Mouse (Mus musculus): ENCODE data around the gene Fam166a. TPM values are rescaled to one million over a fixed set of nuclear protein-coding genes. Genes with fewer than 3 reads are reported as not detected.
A peak's percentile ranks its signal among the peaks of the same experiment; 100 is the strongest.

The Fam166a gene
- polyA plus RNA-seq, 1 experiment from 2014 or later = 0.78 TPM

DNA sequence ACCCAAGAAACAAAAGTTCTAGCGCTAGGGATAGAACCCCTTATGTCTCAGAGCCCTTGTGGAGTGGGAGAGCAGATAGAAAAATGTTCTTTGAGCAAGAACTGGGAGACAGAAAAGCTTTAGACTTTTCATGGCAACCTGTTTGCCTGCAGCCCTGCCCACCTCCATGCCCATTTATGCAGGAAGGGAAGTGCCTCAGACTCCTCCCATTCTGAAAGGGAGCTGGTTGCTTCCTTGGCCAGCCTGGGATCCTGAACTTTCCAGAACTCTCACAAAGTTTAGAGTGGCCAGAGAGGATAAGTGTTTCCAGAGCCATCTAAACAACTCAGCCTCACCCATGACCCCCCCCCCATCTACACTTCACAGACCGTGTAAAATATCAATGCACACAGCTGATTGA is 21.4 kb upstream of the Fam166a start:
- no peaks in the 10 kb centered on the region for H3K27me3 ChIP-seq (replicated peaks; ENCODE audit: control insufficient read depth, insufficient read depth, low read length)
- H3K4me3 ChIP-seq (ENCODE audit: low read depth, low read length) = peak overlapping the region; percentile 37
- H3K9me3 ChIP-seq (ENCODE audit: control insufficient read depth) = no peaks in the 10 kb centered on the region
- H3K9ac ChIP-seq (ENCODE audit: low read depth, low read length) = 0 out of 2 replicates have a peak overlapping the region, but pooled peaks have one; percentile 24
- peaks cover 50% of the 10 kb centered on the region for H3K36me3 ChIP-seq (ENCODE audit: control insufficient read depth, insufficient read depth)
- H3K27ac ChIP-seq (ENCODE audit: low read depth, low read length) = peak overlapping the region; percentile 91
- TF ChIP-seq CTCF (IDR thresholded peaks at IDR 0.05; ENCODE audit: low read depth) = no peak
- 13% methylated on average over 2 of the region's 2 CpGs for WGBS
- peaks cover 19% of the 10 kb centered on the region; the same call in 1 of the 2 replicates for H3K4me1 ChIP-seq (replicated peaks; ENCODE audit: control insufficient read depth, insufficient read depth, low read length)
- H3K4me2 ChIP-seq (replicated peaks; ENCODE audit: low read depth) = peak overlapping the region; percentile 66
- no peak for ATAC-seq

GRCm38 (mm10) chr2:25197946-25198345 is 20.6 kb upstream of the Fam166a start:
- Histone ChIP-seq H3K27me3 (replicated peaks; ENCODE audit: control insufficient read depth, insufficient read depth, low read length) (no peaks in the 10 kb centered on the region), H3K27ac (ENCODE audit: low read depth, low read length) (no peak overlapping the region; the same call in 1 of the 2 replicates), H3K9ac (ENCODE audit: low read depth, low read length) (no peak overlapping the region), H3K9me3 (ENCODE audit: control insufficient read depth) (no peaks in the 10 kb centered on the region), H3K4me2 (replicated peaks; ENCODE audit: low read depth) (no peak overlapping the region; the same call in 1 of the 2 replicates), H3K36me3 (ENCODE audit: control insufficient read depth, insufficient read depth) (peaks cover 57% of the 10 kb centered on the region), H3K4me1 (replicated peaks; ENCODE audit: control insufficient read depth, insufficient read depth, low read length) (peaks cover 19% of the 10 kb centered on the region; the same call in 1 of the 2 replicates), H3K4me3 (ENCODE audit: low read depth, low read length) (no peak overlapping the region)
- no peak for ATAC-seq
- no peak for TF ChIP-seq CTCF (IDR thresholded peaks at IDR 0.05; ENCODE audit: low read depth)

DNA sequence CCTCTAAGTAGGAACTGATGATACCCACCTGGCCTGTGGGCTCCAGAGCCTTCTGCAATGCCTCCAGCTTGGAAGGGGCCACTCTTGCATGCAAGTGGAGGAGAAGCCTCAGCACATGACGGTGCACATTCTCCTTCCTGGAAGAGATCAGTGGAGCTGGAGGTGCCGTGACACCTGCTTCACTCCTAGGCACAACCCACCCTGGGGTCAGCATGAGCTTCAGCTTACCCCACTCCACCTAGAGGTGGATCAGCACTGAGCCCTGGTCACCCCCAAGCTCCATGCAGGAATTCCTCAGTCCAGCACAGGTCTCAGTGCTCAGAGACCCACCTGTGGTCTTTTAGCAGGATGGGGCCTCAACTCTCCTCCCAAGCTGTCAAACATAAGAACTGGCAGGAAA is 17.9 kb upstream of the Fam166a start:
- Histone ChIP-seq H3K36me3 (ENCODE audit: control insufficient read depth, insufficient read depth) (peaks cover 76% of the 10 kb centered on the region), H3K27me3 (replicated peaks; ENCODE audit: control insufficient read depth, insufficient read depth, low read length) (no peaks in the 10 kb centered on the region)
- no peak for TF ChIP-seq CTCF (IDR thresholded peaks at IDR 0.05; ENCODE audit: low read depth)

DNA sequence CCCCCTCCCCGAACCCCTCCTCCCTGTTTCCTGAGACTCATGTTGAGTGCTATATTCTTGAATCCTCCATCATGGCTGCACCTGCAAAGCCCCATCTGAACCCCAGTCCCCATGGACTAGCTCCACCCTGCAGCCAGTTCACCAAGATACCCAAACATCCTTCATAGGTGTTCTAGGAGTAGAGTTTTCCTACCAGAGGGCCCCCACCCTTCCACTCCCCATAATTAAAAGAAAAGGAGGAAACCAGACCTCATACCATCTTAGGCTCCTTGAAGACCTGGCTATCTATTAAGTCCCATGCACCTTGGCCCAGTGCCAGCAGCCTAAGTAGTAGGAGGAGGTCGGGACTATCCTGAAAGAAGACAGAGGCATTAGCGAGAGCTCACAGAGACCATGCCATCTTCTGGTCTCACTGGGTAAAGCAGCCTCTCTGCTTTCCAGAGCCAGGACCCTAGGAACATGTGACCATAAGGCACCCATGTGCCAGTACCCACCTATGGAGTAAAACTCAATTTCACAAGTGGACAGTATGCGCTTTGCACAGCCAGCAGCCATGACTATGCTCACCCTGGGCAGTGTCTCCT is 14.8 kb upstream of the Fam166a start:
- WGBS = 52% methylated on average over 4 of the region's 4 CpGs
- 0 out of 2 replicates have a peak, but pooled peaks cover 2% of the 10 kb centered on the region for H3K4me1 ChIP-seq (replicated peaks; ENCODE audit: control insufficient read depth, insufficient read depth, low read length)
- H3K27ac ChIP-seq (ENCODE audit: low read depth, low read length) = no peak overlapping the region
- no peak for ATAC-seq
- peak; percentile 62 for TF ChIP-seq CTCF (IDR thresholded peaks at IDR 0.05; ENCODE audit: low read depth)
- H3K36me3 ChIP-seq (ENCODE audit: control insufficient read depth, insufficient read depth) = peaks cover 95% of the 10 kb centered on the region
- no peak overlapping the region for H3K4me3 ChIP-seq (ENCODE audit: low read depth, low read length)
- no peak overlapping the region for H3K9ac ChIP-seq (ENCODE audit: low read depth, low read length)
- H3K27me3 ChIP-seq (replicated peaks; ENCODE audit: control insufficient read depth, insufficient read depth, low read length) = no peaks in the 10 kb centered on the region
- H3K4me2 ChIP-seq (replicated peaks; ENCODE audit: low read depth) = no peak overlapping the region
- no peaks in the 10 kb centered on the region for H3K9me3 ChIP-seq (ENCODE audit: control insufficient read depth)

More for the DNA sequence above, 17.9 kb upstream of the Fam166a start:
- ATAC-seq = no peak
- H3K4me1 ChIP-seq (replicated peaks; ENCODE audit: control insufficient read depth, insufficient read depth, low read length) = 0 out of 2 replicates have a peak, but pooled peaks cover 8% of the 10 kb centered on the region
- WGBS = 95% methylated on average over 2 of the region's 2 CpGs
- H3K9me3 ChIP-seq (ENCODE audit: control insufficient read depth) = no peaks in the 10 kb centered on the region
- no peak overlapping the region for H3K4me2 ChIP-seq (replicated peaks; ENCODE audit: low read depth)
- no peak overlapping the region for H3K9ac ChIP-seq (ENCODE audit: low read depth, low read length)
- no peak overlapping the region for H3K4me3 ChIP-seq (ENCODE audit: low read depth, low read length)
- no peak overlapping the region for H3K27ac ChIP-seq (ENCODE audit: low read depth, low read length)

- Histone ChIP-seq H3K9ac (ENCODE audit: low read depth, low read length) (no peak overlapping the region), H3K27ac (ENCODE audit: low read depth, low read length) (peak overlapping the region; percentile 35; the same call in 1 of the 2 replicates), H3K36me3 (ENCODE audit: control insufficient read depth, insufficient read depth) (peaks cover 60% of the 10 kb centered on the region), H3K4me1 (replicated peaks; ENCODE audit: control insufficient read depth, insufficient read depth, low read length) (0 out of 2 replicates have a peak, but pooled peaks cover 8% of the 10 kb centered on the region), H3K9me3 (ENCODE audit: control insufficient read depth) (no peaks in the 10 kb centered on the region), H3K27me3 (replicated peaks; ENCODE audit: control insufficient read depth, insufficient read depth, low read length) (no peaks in the 10 kb centered on the region), H3K4me3 (ENCODE audit: low read depth, low read length) (no peak overlapping the region), H3K4me2 (replicated peaks; ENCODE audit: low read depth) (no peak overlapping the region)
- no peak for TF ChIP-seq CTCF (IDR thresholded peaks at IDR 0.05; ENCODE audit: low read depth)
- ATAC-seq = no peak
- 83% methylated on average over 1 of the region's 1 CpGs for WGBS
These were observed 11.0 kb upstream of the Fam166a start for GRCm38 (mm10) chr2:25207593-25207992.

DNA sequence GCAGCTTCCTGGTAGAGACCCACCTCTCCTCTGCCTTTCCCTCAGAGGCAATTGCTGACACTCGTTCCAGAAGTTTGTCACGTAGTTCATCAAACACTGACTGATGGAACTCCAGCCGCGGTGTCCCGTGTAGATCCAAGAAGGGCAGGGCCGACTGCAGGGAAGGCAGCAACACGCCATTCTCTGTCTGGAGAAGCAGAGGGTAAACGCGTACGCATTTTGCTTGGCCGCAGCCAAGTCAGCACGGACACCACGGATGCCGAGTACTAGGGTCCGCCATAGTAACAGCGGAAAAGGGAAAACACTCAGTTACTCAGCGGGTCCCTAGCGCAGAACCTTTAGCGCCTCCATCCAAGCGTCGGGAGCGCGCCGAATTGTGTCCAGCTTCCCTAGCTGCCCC is 7.9 kb upstream of the Fam166a start:
- H3K4me3 ChIP-seq (ENCODE audit: low read depth, low read length) = peak overlapping the region; percentile 95
- H3K9me3 ChIP-seq (ENCODE audit: control insufficient read depth) = no peaks in the 10 kb centered on the region
- peak; percentile 14; the same call in 1 of the 2 replicates for ATAC-seq
- H3K9ac ChIP-seq (ENCODE audit: low read depth, low read length) = peak overlapping the region; percentile 85
- peaks cover 30% of the 10 kb centered on the region for H3K36me3 ChIP-seq (ENCODE audit: control insufficient read depth, insufficient read depth)
- 0 out of 2 replicates have a peak, but pooled peaks cover 8% of the 10 kb centered on the region for H3K4me1 ChIP-seq (replicated peaks; ENCODE audit: control insufficient read depth, insufficient read depth, low read length)
- under 1% methylated on average over 24 of the region's 24 CpGs for WGBS
- H3K27me3 ChIP-seq (replicated peaks; ENCODE audit: control insufficient read depth, insufficient read depth, low read length) = no peaks in the 10 kb centered on the region
- peak overlapping the region; percentile 87 for H3K4me2 ChIP-seq (replicated peaks; ENCODE audit: low read depth)
- peak overlapping the region; percentile 87 for H3K27ac ChIP-seq (ENCODE audit: low read depth, low read length)
- no peak for TF ChIP-seq CTCF (IDR thresholded peaks at IDR 0.05; ENCODE audit: low read depth)
